Mouse (Mus musculus): ENCODE results near the gene Gm17334.

- TF ChIP-seq CTCF (IDR thresholded peaks at IDR 0.05; ENCODE audit: control insufficient read depth, insufficient read depth, insufficient read length) (no peak), USF1 (IDR thresholded peaks at IDR 0.05; ENCODE audit: low read depth) (no peak), MAX (IDR thresholded peaks at IDR 0.05) (peak; percentile 99), MYOG (IDR thresholded peaks at IDR 0.05; ENCODE audit: control insufficient read depth, extremely low read depth, insufficient read length) (no peak), MYOD1 (IDR thresholded peaks at IDR 0.05; ENCODE audit: control insufficient read depth, insufficient read length, low read depth) (no peak)
Observed at GRCm38 (mm10) chr11:53803093-53803492, 30.1 kb upstream of the Gm17334 start.

Measured in C2C12 (cell line).